Mouse (Mus musculus) MEL (cell line): Measurements from ENCODE around the gene Il21. TPM values are rescaled to one million over a fixed set of nuclear protein-coding genes. Genes with fewer than 3 reads are reported as not detected.
A peak's percentile ranks its signal among the peaks of the same experiment; 100 is the strongest.

Source experiments
- DNase-seq: peaks from one replicate; pipeline ENCODE4 v3.0.0; 2011; ENCODE audit warnings: low read depth, low spot score
- H3K27ac ChIP-seq: 2 replicates; pipeline ENCODE4 v1.5.1; 2012; ENCODE audit warnings: low read depth, mild to moderate bottlenecking, control low read depth, low read length, moderate library complexity; ENCODE audit not compliant: control insufficient read depth
- H3K27me3 ChIP-seq, 2 experiments: fragments of 150-350 bp in 1 of 2; sonication (generic) in 1 of 2; 2 replicates each; pipeline ENCODE4 v1.6.1; 2012; ENCODE audit warnings: low read length in 2 of 2, mild to moderate bottlenecking in 2 of 2, improper control_type of control experiment in 1 of 2, moderate library complexity in 1 of 2; ENCODE audit not compliant: insufficient read depth in 2 of 2, control insufficient read depth in 1 of 2
- H3K36me3 ChIP-seq, 2 experiments: 2 replicates each; pipeline ENCODE4 v1.6.1; 2012 to 2014; ENCODE audit warnings: low read length in 2 of 2, improper control_type of control experiment in 1 of 2, inconsistent platforms in 1 of 2, mild to moderate bottlenecking in 1 of 2; ENCODE audit not compliant: insufficient read depth in 2 of 2, control insufficient read depth in 1 of 2
- H3K4me1 ChIP-seq, 2 experiments: fragments of 150-350 bp in 1 of 2; sonication (generic) in 1 of 2; 2 replicates each; pipeline ENCODE4 v1.6.1; 2012; ENCODE audit warnings: low read length in 2 of 2, improper control_type of control experiment in 1 of 2, mild to moderate bottlenecking in 1 of 2; ENCODE audit not compliant: insufficient read depth in 2 of 2, control insufficient read depth in 1 of 2
- H3K4me3 ChIP-seq, 2 experiments: fragments of 150-350 bp in 1 of 2; sonication (generic) in 1 of 2; 2 replicates each; pipeline ENCODE4 v1.5.1; 2012; ENCODE audit warnings: low read depth in 2 of 2, low read length in 2 of 2, mild to moderate bottlenecking in 2 of 2, moderate library complexity in 2 of 2, control low read depth in 1 of 2, improper control_type of control experiment in 1 of 2; ENCODE audit not compliant: control insufficient read depth in 1 of 2, insufficient read depth in 1 of 2
- H3K79me2 ChIP-seq: 2 replicates; pipeline ENCODE4 v1.6.1; 2012; ENCODE audit warnings: mild to moderate bottlenecking, low read length, moderate library complexity; ENCODE audit not compliant: control insufficient read depth, poor library complexity, insufficient read depth
- H3K9ac ChIP-seq: 2 replicates; pipeline ENCODE4 v1.6.1; 2012; ENCODE audit warnings: low read depth, mild to moderate bottlenecking, control low read depth, low read length, moderate library complexity; ENCODE audit not compliant: control insufficient read depth, poor library complexity, severe bottlenecking
- H3K9me3 ChIP-seq: fragments of 150-350 bp; sonication (generic); replicated peaks from 2 replicates; pipeline ENCODE4 v1.6.1; 2012; ENCODE audit warnings: mild to moderate bottlenecking, low read length, improper control_type of control experiment, moderate library complexity; ENCODE audit not compliant: insufficient read depth
- CHD2 ChIP-seq: IDR thresholded peaks from 2 replicates; pipeline ENCODE4 v1.6.1; 2011; ENCODE audit warnings: low read length, improper control_type of control experiment
- ELF1 ChIP-seq: IDR thresholded peaks from 2 replicates; pipeline ENCODE4 v1.6.1; 2014; ENCODE audit warnings: low read depth, mild to moderate bottlenecking, inconsistent platforms, low read length, improper control_type of control experiment, moderate library complexity
- EP300 ChIP-seq, 2 experiments: IDR thresholded peaks; 2 replicates each; pipeline ENCODE4 v1.6.1; 2011; ENCODE audit warnings: improper control_type of control experiment in 2 of 2, low read length in 2 of 2, low read depth in 1 of 2, mild to moderate bottlenecking in 1 of 2
- ETS1 ChIP-seq: IDR thresholded peaks from 2 replicates; pipeline ENCODE4 v1.6.1; 2012; ENCODE audit warnings: low read depth, mild to moderate bottlenecking, inconsistent platforms, low read length, improper control_type of control experiment, moderate library complexity
- GATA1 ChIP-seq: IDR thresholded peaks from 2 replicates; pipeline ENCODE4 v1.6.1; 2011; ENCODE audit warnings: low read depth, low read length, improper control_type of control experiment
- HCFC1 ChIP-seq: IDR thresholded peaks from 2 replicates; pipeline ENCODE4 v1.6.1; 2012; ENCODE audit warnings: low read depth, mild to moderate bottlenecking, inconsistent platforms, low read length, improper control_type of control experiment, moderate library complexity
- JUND ChIP-seq: IDR thresholded peaks from 2 replicates; pipeline ENCODE4 v1.6.1; 2011; ENCODE audit warnings: low read depth, mild to moderate bottlenecking, improper control_type of control experiment, low read length
- MAFK ChIP-seq: IDR thresholded peaks from 2 replicates; pipeline ENCODE4 v1.6.1; 2011; ENCODE audit warnings: low read depth, mild to moderate bottlenecking, low read length, improper control_type of control experiment, borderline replicate concordance
- MAX ChIP-seq: IDR thresholded peaks from 2 replicates; pipeline ENCODE4 v1.6.1; 2011; ENCODE audit warnings: low read length, improper control_type of control experiment
- MXI1 ChIP-seq: IDR thresholded peaks from 2 replicates; pipeline ENCODE4 v1.6.1; 2011; ENCODE audit warnings: mild to moderate bottlenecking, low read depth, low read length, improper control_type of control experiment
- MYB ChIP-seq: IDR thresholded peaks from 2 replicates; pipeline ENCODE4 v1.6.1; 2011; ENCODE audit warnings: mild to moderate bottlenecking, low read depth, low read length, improper control_type of control experiment
- MYC ChIP-seq: IDR thresholded peaks from 2 replicates; pipeline ENCODE4 v1.6.1; 2011; ENCODE audit warnings: low read depth, mild to moderate bottlenecking, low read length, improper control_type of control experiment, moderate library complexity
- NELFE ChIP-seq: IDR thresholded peaks from 2 replicates; pipeline ENCODE4 v1.6.1; 2011; ENCODE audit warnings: low read depth, low read length, improper control_type of control experiment
- POLR2A ChIP-seq, 2 experiments: IDR thresholded peaks; 2 replicates each; pipeline ENCODE4 v1.6.1; 2011 to 2012; ENCODE audit warnings: low read length in 2 of 2, mild to moderate bottlenecking in 2 of 2, control low read depth in 1 of 2, improper control_type of control experiment in 1 of 2, low read depth in 1 of 2, moderate library complexity in 1 of 2; ENCODE audit not compliant: control insufficient read depth in 1 of 2, insufficient read depth in 1 of 2, poor library complexity in 1 of 2
- POLR2AphosphoS2 ChIP-seq: IDR thresholded peaks from 2 replicates; pipeline ENCODE4 v1.6.1; 2011; ENCODE audit warnings: low read length, improper control_type of control experiment
- POLR2AphosphoS5 ChIP-seq: IDR thresholded peaks from 2 replicates; pipeline ENCODE4 v1.6.1; 2012; ENCODE audit warnings: low read depth, borderline replicate concordance, mild to moderate bottlenecking, inconsistent platforms, low read length, moderate library complexity, mixed read lengths
- RCOR1 ChIP-seq: IDR thresholded peaks from 2 replicates; pipeline ENCODE4 v1.6.1; 2012; ENCODE audit warnings: low read depth, mild to moderate bottlenecking, inconsistent platforms, low read length, improper control_type of control experiment
- SIN3A ChIP-seq: IDR thresholded peaks from 2 replicates; pipeline ENCODE4 v1.6.1; 2012; ENCODE audit warnings: low read length, improper control_type of control experiment, inconsistent platforms
- SMC3 ChIP-seq: IDR thresholded peaks from 2 replicates; pipeline ENCODE4 v1.6.1; 2011; ENCODE audit warnings: low read depth, low read length, improper control_type of control experiment
- TAL1 ChIP-seq: IDR thresholded peaks from 2 replicates; pipeline ENCODE4 v1.6.1; 2012; ENCODE audit warnings: mild to moderate bottlenecking, inconsistent platforms, low read length, moderate library complexity, mixed read lengths
- TCF12 ChIP-seq: IDR thresholded peaks from 2 replicates; pipeline ENCODE4 v1.6.1; 2014; ENCODE audit warnings: low read depth, mild to moderate bottlenecking, inconsistent platforms, low read length, improper control_type of control experiment, moderate library complexity
- UBTF ChIP-seq: IDR thresholded peaks from 2 replicates; pipeline ENCODE4 v1.6.1; 2012; ENCODE audit warnings: low read depth, mild to moderate bottlenecking, inconsistent platforms, low read length, improper control_type of control experiment, moderate library complexity, borderline replicate concordance; ENCODE audit not compliant: insufficient read depth
- USF1 ChIP-seq: IDR thresholded peaks from 2 replicates; pipeline ENCODE4 v1.6.1; 2014; ENCODE audit warnings: low read depth, mild to moderate bottlenecking, inconsistent platforms, low read length, improper control_type of control experiment, moderate library complexity
- USF2 ChIP-seq, 2 experiments: IDR thresholded peaks; 2 replicates each; pipeline ENCODE4 v1.6.1; 2011 to 2012; ENCODE audit warnings: improper control_type of control experiment in 2 of 2, low read length in 2 of 2, borderline replicate concordance in 1 of 2, inconsistent platforms in 1 of 2, low read depth in 1 of 2, mild to moderate bottlenecking in 1 of 2; ENCODE audit not compliant: insufficient read depth in 1 of 2
- ZC3H11A ChIP-seq: IDR thresholded peaks from 2 replicates; pipeline ENCODE4 v1.6.1; 2012; ENCODE audit warnings: low read depth, mild to moderate bottlenecking, inconsistent platforms, low read length, improper control_type of control experiment
- ZMIZ1 ChIP-seq: IDR thresholded peaks from 2 replicates; pipeline ENCODE4 v1.6.1; 2012; ENCODE audit warnings: low read depth, mild to moderate bottlenecking, inconsistent platforms, low read length, improper control_type of control experiment, moderate library complexity
- ZNF384 ChIP-seq: IDR thresholded peaks from 2 replicates; pipeline ENCODE4 v1.6.1; 2012; ENCODE audit warnings: low read depth, mild to moderate bottlenecking, inconsistent platforms, low read length, improper control_type of control experiment
- polyA plus RNA-seq, 2 experiments: library from polyadenylated mRNA; stranded (reverse) in 1 of 2; unstranded in 1 of 2; fragments of >175 nt in 1 of 2; fragments of >200 nt in 1 of 2; gene quantifications; 2 replicates each; pipeline versions ENCODE4 v1.2.1 to v1.2.4; 2012; ENCODE audit warnings: low replicate concordance in 2 of 2, low read depth in 1 of 2; ENCODE audit not compliant: insufficient read length in 2 of 2, insufficient read depth in 1 of 2, missing spikeins in 1 of 2
- total RNA-seq: library from RNA; depleted of rRNA; stranded (reverse); fragments of 300-350 nt; gene quantifications from 2 replicates; pipeline ENCODE4 v1.2.3, GENCODE M21; 2012; rRNA removed

Il21 gene
- total RNA-seq (not detected in 2 replicates), polyA plus RNA-seq (not detected)

DNA sequence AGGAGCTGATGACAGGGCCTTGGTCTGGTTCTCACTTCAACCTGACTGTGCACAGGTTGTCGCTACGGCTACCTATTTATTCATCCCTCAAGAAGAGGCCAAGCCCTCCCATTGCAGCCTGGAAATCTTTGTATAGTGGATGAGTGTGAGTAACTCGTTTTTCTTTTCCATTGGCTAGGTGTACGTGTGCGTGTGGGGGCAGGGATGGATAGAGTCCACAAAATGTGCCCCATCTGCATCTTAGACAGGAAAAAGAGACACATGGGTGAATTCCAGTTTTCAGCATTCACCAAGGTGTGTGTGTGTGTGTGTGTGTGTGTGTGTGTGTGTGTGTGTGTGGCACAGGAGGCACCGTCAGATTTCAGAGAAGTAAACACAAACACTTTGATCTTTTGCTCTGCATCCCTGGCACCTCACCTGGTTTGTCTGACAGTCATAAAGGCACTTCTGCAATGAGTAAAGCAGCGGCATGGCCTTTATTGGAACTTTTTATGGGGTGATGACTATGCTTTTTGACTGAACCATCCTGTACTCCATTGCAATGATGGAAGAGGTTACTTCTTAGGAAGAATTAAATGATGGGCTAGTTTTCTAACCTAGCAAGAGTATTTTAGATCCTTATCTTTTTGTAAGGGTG lies at the start of gene Il21:
Gene Il21, minus strand, starts transcription at position 51 of the 637 bp plus-strand sequence.
- H3K36me3 ChIP-seq, result no peaks in the 10 kb centered on the region
- no peaks in the 10 kb centered on the region for H3K9me3 ChIP-seq
- H3K4me3 ChIP-seq, result no peak within 1 kb of the TSS
- no peak for DNase-seq
- no peak within 1 kb of the TSS for H3K27ac ChIP-seq
- no peaks in the 10 kb centered on the region for H3K79me2 ChIP-seq
- H3K9ac ChIP-seq, result no peak within 1 kb of the TSS
- TF ChIP-seq TCF12, result no peak
- TF ChIP-seq POLR2AphosphoS2, result no peak
- TF ChIP-seq UBTF, result no peak
- TF ChIP-seq POLR2AphosphoS5, result no peak
- TF ChIP-seq TAL1, result no peak
- TF ChIP-seq MYC, result no peak
- TF ChIP-seq RCOR1, result no peak
- TF ChIP-seq USF2 (IDR thresholded peaks at IDR 0.05; ENCODE audit: borderline replicate concordance in 1 of 2, insufficient read depth in 1 of 2, low read depth in 1 of 2, low read length in 2 of 2), result no peak
- no peak for TF ChIP-seq MXI1
- no peak for TF ChIP-seq NELFE
- no peak for TF ChIP-seq ZC3H11A
- no peak for TF ChIP-seq SMC3
- TF ChIP-seq CHD2, result no peak
- no peak for TF ChIP-seq ELF1
- TF ChIP-seq JUND, result no peak
- no peak for TF ChIP-seq HCFC1
- no peaks in the 10 kb centered on the region; a peak in 1 of 4 replicates for H3K27me3 ChIP-seq
- no peaks in the 10 kb centered on the region for H3K4me1 ChIP-seq

DNA sequence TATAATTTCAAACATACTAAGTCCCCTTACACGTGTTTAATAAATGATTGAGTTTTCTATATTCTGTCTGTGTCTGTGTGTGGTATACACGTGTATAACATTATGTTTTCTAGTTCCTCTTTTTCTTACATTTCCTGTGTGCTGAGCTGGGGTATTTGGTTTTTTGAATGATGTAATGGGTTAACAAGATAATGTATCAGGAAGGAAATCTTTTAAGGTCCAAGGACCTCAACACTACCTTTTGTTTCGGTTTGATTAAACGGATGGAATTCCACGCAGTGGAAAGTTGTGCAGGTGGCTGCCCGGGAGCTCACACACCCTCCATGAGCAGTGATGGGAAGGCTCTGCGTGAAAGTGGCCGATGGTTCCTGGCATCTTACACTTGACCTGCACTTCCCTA lies 48.4 kb upstream of the Il21 start:
- DNase-seq, result peak; percentile 60

More for the DNA sequence above, 48.4 kb upstream of the Il21 start:
- Histone ChIP-seq H3K4me1 (peaks cover 3 to 10% of the 10 kb centered on the region in 2 experiments; a peak in 2 of 4 replicates), H3K9me3 (no peaks in the 10 kb centered on the region), H3K36me3 (peaks cover 0 to 4% of the 10 kb centered on the region in 2 experiments; a peak in 2 of 4 replicates), H3K4me3 (peak overlapping the region; percentile 45 to 55), H3K9ac (peak overlapping the region; percentile 34), H3K27me3 (no peaks in the 10 kb centered on the region), H3K79me2 (no peaks in the 10 kb centered on the region), H3K27ac (peak overlapping the region; percentile 2; the same call in 1 of the 2 replicates)
- TF ChIP-seq ZC3H11A (no peak), POLR2A (IDR thresholded peaks at IDR 0.05; ENCODE audit: control insufficient read depth in 1 of 2, insufficient read depth in 1 of 2, low read depth in 1 of 2, low read length in 2 of 2, poor library complexity in 1 of 2) (no peak), ZNF384 (no peak), ETS1 (peak; percentile 88), MYB (no peak), GATA1 (peak; percentile 45; the same call in 1 of the 2 replicates), RCOR1 (0 out of 2 replicates have a peak, but pooled peaks have one; percentile 6), USF1 (no peak), EP300 (IDR thresholded peaks at IDR 0.05; ENCODE audit: low read depth in 1 of 2, low read length in 2 of 2) (peak; percentile 20 to 62; a peak in 3 of 4 replicates), UBTF (no peak), MYC (peak; percentile 81; the same call in 1 of the 2 replicates), TCF12 (0 out of 2 replicates have a peak, but pooled peaks have one; percentile 16), MXI1 (peak; percentile 44; the same call in 1 of the 2 replicates), SIN3A (peak; percentile 54; the same call in 1 of the 2 replicates), MAFK (no peak), JUND (no peak), POLR2AphosphoS5 (no peak), MAX (peak; percentile 75; the same call in 1 of the 2 replicates), ZMIZ1 (no peak)
